Mouse (Mus musculus): ENCODE data around the gene Zar1.
"Not testable (repeated sequence)": the region's sequence is repeated elsewhere in the genome, so short reads cannot be mapped to it uniquely, and the experiment has no call there.

Zar1 gene

DNA sequence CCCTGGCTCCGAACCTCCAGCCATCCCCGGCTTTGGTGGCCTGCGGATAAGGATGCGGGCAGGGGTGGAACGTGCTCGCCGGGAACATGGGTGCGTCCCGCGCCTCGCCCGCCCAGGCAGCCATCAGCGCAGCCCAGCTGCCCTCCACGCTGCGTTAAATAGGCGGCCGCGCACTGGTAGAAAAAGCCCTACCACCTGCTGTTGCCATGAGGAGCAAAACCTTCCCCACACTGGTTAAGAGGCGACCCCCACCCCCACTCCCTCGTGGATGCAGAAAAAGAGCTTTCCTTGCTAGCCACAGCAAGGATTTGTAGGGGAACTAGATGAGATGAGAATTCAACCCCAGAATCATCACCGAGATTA, at the start of gene Zar1:
Gene Zar1 (minus strand): TSS at position 285 of the 363 bp plus-strand sequence.
- not testable (repeated sequence) for DNase-seq (ENCODE audit: low spot score)

DNA sequence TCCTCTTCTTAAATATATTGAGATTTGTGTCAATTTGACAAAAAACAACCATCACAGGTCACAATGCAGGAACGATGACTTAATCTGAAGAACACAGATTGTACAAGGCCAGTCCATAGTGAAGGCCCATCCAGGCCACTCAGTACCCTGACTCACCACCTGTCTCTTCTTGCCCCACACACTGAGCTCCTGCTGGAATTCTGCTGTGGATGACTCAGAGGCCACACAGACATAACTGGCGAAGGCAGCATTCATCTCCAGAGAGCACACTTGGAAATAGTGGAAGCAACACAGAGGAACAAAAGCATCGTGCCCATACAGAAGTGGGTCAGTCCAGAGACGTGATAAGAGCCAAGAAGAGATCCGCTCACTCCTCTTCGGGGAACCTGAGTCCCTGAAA, 49.0 kb upstream of the Zar1 start:
- DNase-seq (ENCODE audit: low spot score) = no peak

DNA sequence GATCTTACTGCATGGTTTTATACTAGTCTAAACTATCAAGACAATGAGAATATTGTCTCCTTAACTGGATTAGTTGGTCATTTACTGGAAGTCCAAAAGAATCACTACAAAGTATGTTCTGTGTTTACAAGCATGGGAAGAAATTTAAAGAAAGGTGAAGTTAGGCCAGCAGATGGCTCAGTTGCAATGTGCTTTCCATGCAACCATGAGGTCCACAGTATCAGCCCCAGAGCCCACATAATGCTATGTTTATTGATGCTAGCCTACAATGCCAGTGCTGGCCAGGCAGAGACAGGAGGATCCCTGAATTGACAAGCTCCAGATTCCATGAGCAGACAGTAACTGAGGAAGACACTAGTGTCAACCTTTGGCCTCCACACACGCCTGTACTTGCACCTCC, 40.0 kb upstream of the Zar1 start:
- no peak for DNase-seq (ENCODE audit: low spot score)

DNA sequence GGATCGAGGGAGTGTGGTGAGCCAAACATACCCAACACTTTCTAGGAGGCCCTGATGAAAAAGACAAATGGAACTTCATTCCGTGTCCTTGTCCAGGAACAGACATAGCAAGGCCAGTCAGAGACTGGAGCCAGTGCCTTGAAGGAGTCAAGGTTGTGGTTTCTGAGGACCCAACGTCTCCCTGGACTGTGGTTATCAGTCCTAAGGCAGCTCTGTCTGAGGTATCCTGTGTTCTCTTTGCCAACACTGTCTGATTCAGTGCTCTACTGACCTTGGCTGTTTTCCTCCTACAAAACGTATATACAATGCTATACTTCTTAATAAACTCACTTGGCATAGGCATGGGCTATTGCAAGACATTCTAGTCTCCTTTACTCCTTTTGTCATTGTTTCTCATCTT, 36.4 kb upstream of the Zar1 start:
- no peak for DNase-seq (ENCODE audit: low spot score)

DNA sequence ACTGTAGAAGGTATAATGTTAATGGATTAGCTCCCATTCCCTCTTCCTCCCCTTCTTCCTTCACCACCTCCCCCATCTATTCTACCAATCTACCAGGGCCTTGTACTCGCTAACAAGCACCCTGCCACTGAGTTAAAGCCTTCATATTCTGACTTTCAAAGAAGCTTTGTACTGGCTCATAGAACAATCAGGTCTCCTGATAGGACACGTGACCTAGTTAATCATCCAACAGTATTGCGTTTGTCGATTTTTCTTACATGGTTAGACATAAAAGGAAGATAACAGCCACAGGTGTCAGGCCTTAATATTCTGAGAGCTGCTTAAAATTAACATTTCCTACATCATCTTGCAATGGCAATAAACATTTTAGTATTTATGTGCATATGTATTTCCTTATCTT, 22.1 kb upstream of the Zar1 start:
- no peak for DNase-seq (ENCODE audit: low spot score)

DNA sequence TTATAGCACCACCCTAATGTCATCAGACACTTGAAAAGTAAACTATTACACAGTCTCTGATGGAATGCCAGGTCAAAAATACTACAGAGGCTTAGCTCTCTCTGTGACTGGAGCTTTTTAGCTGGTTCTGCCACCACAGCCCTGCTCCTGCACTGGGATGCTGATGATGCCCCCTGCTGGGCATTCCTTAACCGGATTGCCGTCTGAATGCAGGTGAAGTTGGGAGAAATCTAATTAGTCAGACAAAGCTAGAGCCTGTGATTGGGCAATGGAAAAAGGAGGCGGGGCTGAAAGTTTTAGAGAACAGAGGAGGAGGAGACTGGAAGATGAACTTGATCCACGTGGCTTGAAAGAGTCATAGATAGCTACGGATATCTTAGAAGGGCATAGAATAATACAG, 20.0 kb upstream of the Zar1 start:
- peak; percentile 44 for DNase-seq (ENCODE audit: low spot score)

DNA sequence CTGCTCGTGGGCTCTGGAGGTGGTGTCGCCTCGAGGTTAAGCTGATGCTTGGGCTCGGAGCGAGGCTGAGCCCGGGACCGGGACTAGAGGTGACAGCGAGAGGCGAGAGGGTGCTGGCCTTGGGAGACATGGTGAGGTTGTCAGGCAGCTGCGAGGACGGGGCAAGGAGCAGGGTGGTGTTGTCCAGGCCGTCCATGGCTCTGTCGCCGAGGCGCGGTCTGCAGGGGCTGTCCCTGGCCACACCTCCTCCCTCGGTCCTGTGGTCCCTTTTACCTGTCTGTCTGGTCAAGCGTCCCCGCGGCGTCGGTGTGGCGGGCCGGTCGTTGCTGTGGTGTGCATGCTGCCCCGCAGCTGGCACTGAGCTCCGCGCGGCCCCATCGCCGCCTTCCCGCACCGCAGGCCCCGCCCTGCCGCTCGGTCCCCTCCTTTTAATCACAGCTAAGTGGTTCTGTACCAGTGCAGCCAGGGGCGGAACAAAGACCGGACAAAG, 6.2 kb upstream of the Zar1 start, which contains the start of gene Gm5868:
Gene Gm5868 (minus strand): TSS at position 360 of the 490 bp plus-strand sequence.
- no peak for DNase-seq (ENCODE audit: low spot score)

DNA sequence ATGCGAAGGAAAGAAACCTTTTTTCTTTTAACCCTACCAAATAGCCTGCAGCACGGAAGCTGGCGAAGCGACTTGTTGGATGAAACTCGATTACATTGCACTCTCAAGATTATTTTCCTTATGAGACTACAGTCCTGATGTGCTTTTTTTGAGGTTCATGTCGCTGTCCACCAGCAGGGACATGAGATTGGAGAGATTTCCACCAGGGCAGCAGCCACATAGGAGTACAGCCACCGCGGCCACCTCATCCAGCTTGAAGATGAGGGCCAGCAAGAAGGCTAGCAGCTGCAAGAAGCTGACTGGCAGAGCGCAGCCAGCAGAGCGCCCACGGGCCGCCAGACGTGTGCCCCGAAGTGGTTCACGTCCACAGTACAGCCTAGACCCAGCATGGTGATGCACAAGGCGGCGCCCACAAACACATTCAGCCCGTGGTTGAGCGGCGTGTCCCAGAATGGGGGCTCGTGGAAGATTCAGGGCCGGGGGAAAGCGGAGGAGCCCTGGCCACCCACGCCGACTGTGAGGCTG, 5.7 kb upstream of the Zar1 start:
- DNase-seq (ENCODE audit: low spot score) = not testable (repeated sequence)

DNA sequence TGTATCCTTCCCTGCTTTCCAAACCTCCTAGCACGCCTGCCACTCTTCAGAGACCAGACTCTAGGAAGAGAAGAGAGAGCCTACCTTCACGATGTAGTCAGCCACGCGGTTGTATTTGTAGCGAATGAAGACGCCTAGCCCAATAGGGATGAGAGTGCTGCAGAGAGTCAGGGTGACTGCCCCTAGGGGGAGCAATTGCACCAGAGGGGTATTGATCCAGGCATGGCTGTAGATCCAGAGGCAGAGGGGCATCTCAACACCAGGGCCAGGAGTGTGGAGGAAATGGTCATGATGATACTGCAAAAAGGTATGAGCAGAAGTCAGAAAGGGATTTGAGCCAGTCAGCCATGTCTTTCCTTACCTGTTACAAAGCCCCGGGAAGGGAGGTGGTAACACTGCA, 5.1 kb upstream of the Zar1 start:
- DNase-seq (ENCODE audit: low spot score) = not testable (repeated sequence)

DNA sequence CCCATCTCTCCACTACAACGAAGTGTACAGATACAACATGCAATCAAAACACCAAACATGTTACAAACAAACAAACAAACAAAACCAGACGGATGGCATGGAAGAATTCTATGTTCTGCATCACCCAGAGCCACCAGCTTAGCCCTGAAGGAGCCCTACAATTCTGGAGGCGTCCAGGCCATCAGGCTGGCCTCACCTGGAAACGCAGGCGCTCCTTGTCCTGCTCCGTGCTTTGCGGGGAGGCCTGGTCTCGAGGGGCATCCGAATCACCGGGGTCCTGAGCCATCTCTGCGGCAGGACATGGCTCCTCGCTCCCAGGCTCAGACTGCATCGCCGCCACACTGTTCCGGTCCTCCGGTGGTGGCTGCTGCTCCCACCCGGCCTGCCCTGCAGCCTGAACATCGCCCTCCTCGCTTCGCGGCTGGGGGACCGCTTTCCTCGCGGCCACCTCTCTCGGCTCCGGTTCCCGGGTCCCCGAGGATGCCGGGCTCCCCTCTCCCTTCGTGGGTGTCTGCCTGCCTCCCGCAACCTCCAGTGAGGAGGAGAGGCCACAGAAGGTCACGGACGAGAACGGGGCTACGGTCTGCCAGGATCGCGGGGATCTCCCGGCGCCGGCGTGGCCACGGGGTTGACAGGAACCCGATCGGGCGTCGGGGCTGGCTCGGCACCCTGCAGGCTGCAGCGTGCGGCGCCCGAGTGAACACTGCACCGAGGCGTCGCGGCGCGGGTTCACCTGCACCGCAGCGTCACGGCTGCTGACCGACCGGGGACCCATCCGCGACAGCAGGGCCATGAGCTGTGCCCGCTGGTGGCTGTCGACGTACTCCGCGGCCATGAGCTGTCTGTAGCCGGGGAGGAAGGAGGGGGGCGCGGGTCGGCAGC, 725 bp downstream of the Zar1 start:
- peak; percentile 7 for DNase-seq (ENCODE audit: low spot score)

DNA sequence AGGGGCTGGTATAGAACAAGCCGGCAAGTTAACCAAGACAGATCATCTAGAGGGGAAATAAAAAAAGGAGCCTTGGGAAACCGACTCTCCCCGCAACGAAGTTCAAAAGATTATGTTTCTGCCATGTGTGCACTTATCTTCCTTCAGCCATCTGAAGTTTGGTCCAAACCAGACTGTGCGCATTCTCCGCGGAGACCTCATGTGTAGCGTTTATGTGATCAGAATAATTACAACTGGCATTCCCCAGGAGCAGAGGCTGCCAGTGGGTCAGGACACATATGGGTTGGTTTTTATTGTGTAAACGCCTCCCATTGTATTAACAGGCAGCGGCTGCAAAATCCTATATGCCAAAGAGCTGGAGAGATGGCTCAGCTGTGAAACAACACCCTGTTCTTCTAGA, 1.5 kb downstream of the Zar1 start:
- DNase-seq (ENCODE audit: low spot score) = not testable (repeated sequence)

DNA sequence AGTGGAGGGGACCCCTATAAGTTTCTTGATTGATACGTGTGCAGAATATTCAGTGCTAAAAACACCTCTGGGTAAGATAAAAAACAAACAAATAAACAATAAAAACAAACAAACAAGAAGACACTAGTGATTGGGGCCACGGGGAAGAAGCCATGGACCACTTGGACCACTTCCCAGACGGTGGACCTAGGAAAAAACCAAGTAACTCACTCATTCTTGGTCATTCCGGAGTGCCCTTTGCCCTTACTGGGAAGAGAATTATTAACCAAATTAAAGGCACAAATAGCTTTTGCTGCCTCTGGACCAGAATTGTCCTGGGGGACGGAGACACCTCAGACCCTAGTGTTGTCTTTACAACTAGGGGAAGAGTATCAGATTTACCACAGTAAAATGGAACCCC, 15.4 kb downstream of the Zar1 start:
- no peak for DNase-seq (ENCODE audit: low spot score)

DNA sequence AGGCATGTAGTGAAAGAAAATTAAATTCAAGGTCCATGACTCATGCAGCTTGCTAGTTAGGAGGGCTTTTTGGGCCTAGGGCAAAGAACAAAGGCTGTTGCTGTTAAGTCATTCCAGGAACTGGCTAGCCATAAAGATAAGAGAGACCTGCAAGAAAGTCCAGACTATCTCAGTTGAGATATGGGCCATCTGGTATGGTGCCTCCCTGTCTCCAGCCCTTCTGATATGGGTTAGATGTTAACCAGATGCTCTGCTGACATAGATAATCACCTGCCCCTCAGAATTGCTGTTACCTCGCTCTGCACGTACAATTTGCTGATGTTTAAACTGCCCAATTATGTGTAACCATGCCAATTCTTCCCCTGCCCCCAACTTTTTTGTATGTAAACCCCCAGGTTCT, 17.9 kb downstream of the Zar1 start:
- DNase-seq (ENCODE audit: low spot score) = not testable (repeated sequence)

DNA sequence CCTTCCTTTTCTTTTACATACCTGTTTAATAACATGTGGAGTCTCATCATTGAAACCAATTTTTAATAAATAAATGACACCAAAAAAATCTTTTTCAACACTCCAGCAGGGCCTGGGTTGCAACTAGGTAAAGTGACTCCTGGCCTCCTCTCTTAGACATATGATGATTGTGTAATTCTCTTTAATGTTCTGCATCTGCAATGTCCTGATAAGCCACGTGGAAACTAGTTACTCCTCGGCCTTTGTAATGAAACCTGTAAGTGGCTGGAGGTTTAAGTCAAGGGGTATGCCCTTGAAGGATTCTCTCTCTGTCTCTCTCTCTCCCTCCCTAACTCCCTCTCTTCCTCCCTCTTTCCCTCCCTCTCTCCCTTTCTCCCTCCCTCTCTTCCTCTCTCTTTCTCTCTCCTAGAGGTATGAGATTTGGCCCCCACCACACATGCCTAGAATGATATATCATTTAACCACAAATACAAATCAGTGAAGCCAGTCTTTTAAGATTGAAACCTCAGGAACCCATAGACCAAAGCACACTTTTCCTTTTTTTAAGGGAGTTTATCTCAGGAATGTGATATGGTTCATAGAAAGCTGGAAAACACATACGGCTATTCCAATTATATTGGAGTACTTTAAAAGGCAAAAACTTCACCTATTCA, 20.0 kb downstream of the Zar1 start:
- no peak for DNase-seq (ENCODE audit: low spot score)

DNA sequence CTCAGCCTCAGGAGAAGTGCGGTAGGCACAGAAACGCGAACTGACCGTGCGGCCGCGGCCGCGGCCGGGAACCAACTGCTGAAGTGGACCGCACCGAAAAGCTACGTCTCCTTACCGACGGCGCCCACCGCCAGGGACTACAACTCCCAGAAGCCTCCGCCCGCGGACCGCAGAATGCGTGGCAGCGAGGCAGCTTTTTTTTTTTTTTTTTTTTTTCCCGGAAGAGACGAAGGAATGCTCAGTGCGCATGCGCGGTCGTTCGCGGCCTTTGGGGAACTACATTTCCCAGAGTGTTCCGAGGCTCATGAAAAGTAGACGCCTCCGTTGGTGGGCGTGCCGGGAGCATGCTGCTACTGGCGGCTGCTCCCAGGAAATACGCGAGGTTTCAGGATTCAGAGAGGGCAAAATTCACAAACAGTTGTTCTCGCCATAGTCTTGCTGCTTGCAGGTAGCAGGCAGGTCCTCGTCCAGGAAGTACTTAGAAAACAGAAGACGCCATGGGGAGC, 21.5 kb downstream of the Zar1 start, which contains the start of gene Nfxl1:
Gene Nfxl1 (minus strand): TSS at position 141 of the 506 bp plus-strand sequence.
- peak; percentile 95 for DNase-seq (ENCODE audit: low spot score)

DNA sequence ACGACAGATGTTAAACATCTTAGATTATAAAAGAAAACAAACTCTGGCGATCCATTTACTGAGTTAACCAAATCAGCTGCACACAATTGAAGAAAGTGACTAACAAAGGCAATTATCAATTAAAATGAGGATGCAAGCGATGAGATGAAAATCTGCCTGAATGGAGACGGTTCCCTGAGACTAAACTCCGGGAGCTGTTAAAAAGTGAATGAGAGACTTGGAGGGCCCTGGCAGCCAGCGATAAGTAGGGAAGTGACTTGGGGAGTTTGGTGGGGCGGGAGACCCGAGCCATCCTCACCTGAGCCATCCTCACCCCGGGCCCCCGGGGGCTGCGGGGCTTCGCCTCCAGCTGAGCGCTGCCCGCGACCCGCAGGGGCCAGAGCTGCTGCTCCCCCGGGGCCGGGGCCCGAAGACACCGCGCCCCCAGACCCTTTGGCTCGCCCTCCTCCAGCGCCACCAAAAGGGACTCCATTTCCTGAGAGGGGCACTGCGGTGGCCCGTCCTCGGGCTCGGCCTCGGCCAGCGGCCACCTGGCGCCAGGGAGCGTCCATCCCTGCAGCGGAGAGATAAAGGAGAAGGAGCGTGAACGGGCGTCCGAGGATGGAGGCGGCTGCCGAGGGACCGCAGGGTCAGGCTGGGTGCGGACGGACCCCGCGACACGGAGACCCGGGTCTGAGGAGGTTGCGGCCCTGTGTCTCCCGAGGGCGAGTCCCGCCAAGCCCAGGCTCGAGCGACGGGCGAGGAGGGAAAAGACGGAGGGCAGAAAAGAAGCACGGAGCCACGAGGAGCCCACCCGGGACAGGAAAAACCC, 22.1 kb downstream of the Zar1 start:
- DNase-seq (ENCODE audit: low spot score) = peak; percentile 39

DNA sequence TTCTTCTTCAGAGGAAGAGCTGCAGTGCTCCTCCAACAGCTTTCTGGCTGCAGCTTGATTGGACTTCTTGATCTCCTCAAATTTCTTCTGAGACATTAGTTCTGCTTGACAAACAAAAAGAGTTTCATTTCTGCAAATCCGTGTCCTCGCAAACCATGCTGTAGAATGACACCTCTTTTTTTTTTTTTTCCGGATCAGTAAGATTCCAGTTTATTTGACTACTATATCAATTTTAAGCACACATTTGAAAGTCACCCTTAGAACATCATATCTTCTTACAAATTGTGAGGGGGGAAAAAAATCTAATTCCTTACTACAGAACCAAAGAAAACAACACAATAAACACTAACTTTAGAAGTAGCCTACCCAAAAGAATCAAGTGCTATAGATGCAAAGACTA, 24.8 kb downstream of the Zar1 start:
- DNase-seq (ENCODE audit: low spot score) = no peak

DNA sequence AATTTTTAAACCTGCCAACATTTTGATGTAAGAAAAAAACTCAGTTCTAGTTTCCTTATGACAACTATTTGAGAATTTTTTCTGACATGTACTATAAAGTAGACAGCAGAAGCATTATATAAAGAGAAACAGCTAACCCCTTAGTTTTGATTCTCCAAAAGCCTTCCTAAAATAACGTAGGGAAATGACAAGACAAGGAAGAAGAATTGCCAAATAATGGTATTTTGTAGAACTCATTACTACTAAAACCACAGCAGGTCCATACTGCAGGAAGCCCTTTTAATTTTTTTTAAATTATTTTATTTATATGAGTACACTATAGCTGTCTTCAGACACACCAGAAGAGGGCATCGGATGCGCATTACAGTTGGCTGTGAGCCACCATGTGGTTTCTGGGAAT, 29.8 kb downstream of the Zar1 start:
- no peak for DNase-seq (ENCODE audit: low spot score)

DNA sequence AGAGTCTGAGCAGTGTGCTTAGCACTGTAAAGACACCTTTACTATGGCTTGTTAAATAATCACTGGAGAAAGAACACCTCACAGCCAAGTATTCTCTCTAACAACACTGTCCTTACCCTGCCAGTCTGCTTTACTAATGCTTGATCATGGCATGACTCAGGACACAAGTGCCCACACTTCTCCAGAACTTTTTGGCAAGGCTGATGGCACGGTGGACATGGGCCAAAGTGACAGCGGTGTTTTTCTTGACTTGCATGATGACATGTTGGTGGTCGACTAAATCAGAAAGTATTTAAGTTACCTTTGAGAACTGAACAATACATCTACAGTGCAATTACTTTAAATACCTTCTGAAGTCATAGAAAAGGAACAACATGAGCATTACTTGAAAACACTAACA, 52.2 kb downstream of the Zar1 start:
- DNase-seq (ENCODE audit: low spot score) = no peak

Measured in urinary bladder, postnatal 25 days (tissue).